Mouse (Mus musculus): Measurements from ENCODE around the gene Mynn. TPM values are rescaled to one million over a fixed set of nuclear protein-coding genes. Genes with fewer than 3 reads are reported as not detected.
"Not testable (repeated sequence)": the region's sequence is repeated elsewhere in the genome, so short reads cannot be mapped to it uniquely, and the experiment has no call there.

Mynn gene
- polyA plus RNA-seq (2014; fragmentation: Nextera tagmentation; extraction: Ambion mirVana) = 32.1 and 37.8 TPM in 2 replicates

GRCm38 (mm10) chr3:30602065-30602739 lies at the start of gene Mynn:
Gene Mynn (plus strand): TSS chr3:30602065.
- Histone ChIP-seq H3K9ac (ENCODE audit: low read length) (peak within 1 kb of the TSS; percentile 82), H3K4me3 (ENCODE audit: low read depth, low read length) (peak within 1 kb of the TSS; percentile 93), H3K4me2 (ENCODE audit: low read depth, severe bottlenecking) (peak within 1 kb of the TSS; percentile 75), H3K27ac (replicated peaks; ENCODE audit: low read depth, low read length) (peak within 1 kb of the TSS; percentile 86), H3K27me3 (ENCODE audit: control insufficient read depth, insufficient read depth, low read length) (0 out of 2 replicates have a peak, but pooled peaks cover 2% of the 10 kb centered on the region), H3K36me3 (ENCODE audit: control insufficient read depth, insufficient read depth, low read length) (peaks cover 6% of the 10 kb centered on the region), H3K9me3 (ENCODE audit: control insufficient read depth, low read length) (no peaks in the 10 kb centered on the region), H3K4me1 (ENCODE audit: control insufficient read depth, insufficient read depth, low read length) (peaks cover 7% of the 10 kb centered on the region; the same call in 1 of the 2 replicates)
- WGBS = under 1% methylated on average over 40 of the region's 40 CpGs
- ATAC-seq (ENCODE audit: insufficient number of reproducible peaks, low FRiP score, low TSS enrichment, low read depth) (peak; percentile 95), DNase-seq (ENCODE audit: low spot score) (peak; percentile 97)

- no peaks in the 10 kb centered on the region for H3K9me3 ChIP-seq (ENCODE audit: control insufficient read depth, low read length)
- DNase-seq (ENCODE audit: low spot score) (no peak), ATAC-seq (ENCODE audit: insufficient number of reproducible peaks, low FRiP score, low TSS enrichment, low read depth) (no peak)
- no peak overlapping the region for H3K27ac ChIP-seq (replicated peaks; ENCODE audit: low read depth, low read length)
- H3K9ac ChIP-seq (ENCODE audit: low read length) = no peak overlapping the region
- WGBS = 73% methylated on average over 6 of the region's 6 CpGs
- H3K4me1 ChIP-seq (ENCODE audit: control insufficient read depth, insufficient read depth, low read length) = peaks cover 5% of the 10 kb centered on the region; the same call in 1 of the 2 replicates
- no peak overlapping the region for H3K4me3 ChIP-seq (ENCODE audit: low read depth, low read length)
- H3K27me3 ChIP-seq (ENCODE audit: control insufficient read depth, insufficient read depth, low read length) = no peaks in the 10 kb centered on the region
- H3K4me2 ChIP-seq (ENCODE audit: low read depth, severe bottlenecking) = no peak overlapping the region
- H3K36me3 ChIP-seq (ENCODE audit: control insufficient read depth, insufficient read depth, low read length) = no peaks in the 10 kb centered on the region
Measured at GRCm38 (mm10) chr3:30553741-30554140, 48.1 kb upstream of the Mynn start.

- H3K4me1 ChIP-seq (ENCODE audit: control insufficient read depth, insufficient read depth, low read length) = no peaks in the 10 kb centered on the region
- H3K4me3 ChIP-seq (ENCODE audit: low read depth, low read length) = no peak overlapping the region
- no peaks in the 10 kb centered on the region for H3K36me3 ChIP-seq (ENCODE audit: control insufficient read depth, insufficient read depth, low read length)
- DNase-seq (ENCODE audit: low spot score) (no peak), ATAC-seq (ENCODE audit: insufficient number of reproducible peaks, low FRiP score, low TSS enrichment, low read depth) (no peak)
- no peak overlapping the region for H3K9ac ChIP-seq (ENCODE audit: low read length)
- 48% methylated on average over 6 of the region's 6 CpGs for WGBS
- no peak overlapping the region for H3K4me2 ChIP-seq (ENCODE audit: low read depth, severe bottlenecking)
- H3K27ac ChIP-seq (replicated peaks; ENCODE audit: low read depth, low read length) = no peak overlapping the region
- H3K9me3 ChIP-seq (ENCODE audit: control insufficient read depth, low read length) = no peaks in the 10 kb centered on the region
- no peaks in the 10 kb centered on the region for H3K27me3 ChIP-seq (ENCODE audit: control insufficient read depth, insufficient read depth, low read length)
Measured at GRCm38 (mm10) chr3:30560677-30561314, 41.1 kb upstream of the Mynn start.

GRCm38 (mm10) chr3:30566333-30566732 lies 35.5 kb upstream of the Mynn start:
- not testable (repeated sequence) for H3K4me1 ChIP-seq (ENCODE audit: control insufficient read depth, insufficient read depth, low read length); H3K36me3 ChIP-seq (ENCODE audit: control insufficient read depth, insufficient read depth, low read length); H3K4me3 ChIP-seq (ENCODE audit: low read depth, low read length); DNase-seq (ENCODE audit: low spot score); H3K9ac ChIP-seq (ENCODE audit: low read length); H3K9me3 ChIP-seq (ENCODE audit: control insufficient read depth, low read length); ATAC-seq (ENCODE audit: insufficient number of reproducible peaks, low FRiP score, low TSS enrichment, low read depth); H3K27ac ChIP-seq (replicated peaks; ENCODE audit: low read depth, low read length); H3K4me2 ChIP-seq (ENCODE audit: low read depth, severe bottlenecking); H3K27me3 ChIP-seq (ENCODE audit: control insufficient read depth, insufficient read depth, low read length)
- no CpG with 5 or more reads among the region's 2 CpGs for WGBS

GRCm38 (mm10) chr3:30573549-30573948 lies 28.3 kb upstream of the Mynn start:
- ATAC-seq (ENCODE audit: insufficient number of reproducible peaks, low FRiP score, low TSS enrichment, low read depth) = no peak
- DNase-seq (ENCODE audit: low spot score) = no peak
- H3K27ac ChIP-seq (replicated peaks; ENCODE audit: low read depth, low read length) = no peak overlapping the region
- H3K27me3 ChIP-seq (ENCODE audit: control insufficient read depth, insufficient read depth, low read length) = no peaks in the 10 kb centered on the region
- no peaks in the 10 kb centered on the region for H3K4me1 ChIP-seq (ENCODE audit: control insufficient read depth, insufficient read depth, low read length)
- H3K36me3 ChIP-seq (ENCODE audit: control insufficient read depth, insufficient read depth, low read length) = no peaks in the 10 kb centered on the region
- no peak overlapping the region for H3K4me2 ChIP-seq (ENCODE audit: low read depth, severe bottlenecking)
- WGBS = 20% methylated on average over 2 of the region's 2 CpGs
- H3K9me3 ChIP-seq (ENCODE audit: control insufficient read depth, low read length) = no peaks in the 10 kb centered on the region
- H3K4me3 ChIP-seq (ENCODE audit: low read depth, low read length) = no peak overlapping the region
- H3K9ac ChIP-seq (ENCODE audit: low read length) = no peak overlapping the region

- ATAC-seq (ENCODE audit: insufficient number of reproducible peaks, low FRiP score, low TSS enrichment, low read depth) (no peak), DNase-seq (ENCODE audit: low spot score) (no peak)
- Histone ChIP-seq H3K27ac (replicated peaks; ENCODE audit: low read depth, low read length) (no peak overlapping the region), H3K27me3 (ENCODE audit: control insufficient read depth, insufficient read depth, low read length) (no peaks in the 10 kb centered on the region), H3K4me2 (ENCODE audit: low read depth, severe bottlenecking) (no peak overlapping the region), H3K36me3 (ENCODE audit: control insufficient read depth, insufficient read depth, low read length) (no peaks in the 10 kb centered on the region), H3K4me3 (ENCODE audit: low read depth, low read length) (no peak overlapping the region), H3K9me3 (ENCODE audit: control insufficient read depth, low read length) (no peaks in the 10 kb centered on the region), H3K4me1 (ENCODE audit: control insufficient read depth, insufficient read depth, low read length) (no peaks in the 10 kb centered on the region), H3K9ac (ENCODE audit: low read length) (no peak overlapping the region)
- 90% methylated on average over 6 of the region's 6 CpGs for WGBS
Measured at GRCm38 (mm10) chr3:30588865-30589264, 13.0 kb upstream of the Mynn start.

GRCm38 (mm10) chr3:30592418-30592853 lies 9.4 kb upstream of the Mynn start:
- Histone ChIP-seq H3K9me3 (ENCODE audit: control insufficient read depth, low read length) (no peaks in the 10 kb centered on the region), H3K4me1 (ENCODE audit: control insufficient read depth, insufficient read depth, low read length) (0 out of 2 replicates have a peak, but pooled peaks cover 3% of the 10 kb centered on the region), H3K4me2 (ENCODE audit: low read depth, severe bottlenecking) (no peak overlapping the region), H3K9ac (ENCODE audit: low read length) (no peak overlapping the region), H3K4me3 (ENCODE audit: low read depth, low read length) (no peak overlapping the region), H3K27ac (replicated peaks; ENCODE audit: low read depth, low read length) (no peak overlapping the region), H3K36me3 (ENCODE audit: control insufficient read depth, insufficient read depth, low read length) (no peaks in the 10 kb centered on the region), H3K27me3 (ENCODE audit: control insufficient read depth, insufficient read depth, low read length) (no peaks in the 10 kb centered on the region)
- 0 out of 2 replicates have a peak, but pooled peaks have one; percentile 44 for ATAC-seq (ENCODE audit: insufficient number of reproducible peaks, low FRiP score, low TSS enrichment, low read depth)
- DNase-seq (ENCODE audit: low spot score) = peak; percentile 45
- WGBS = 0% methylated on average over 2 of the region's 2 CpGs

GRCm38 (mm10) chr3:30593719-30594485 lies 8.0 kb upstream of the Mynn start:
- Histone ChIP-seq H3K27ac (replicated peaks; ENCODE audit: low read depth, low read length) (no peak overlapping the region), H3K4me3 (ENCODE audit: low read depth, low read length) (no peak overlapping the region), H3K9ac (ENCODE audit: low read length) (no peak overlapping the region), H3K4me2 (ENCODE audit: low read depth, severe bottlenecking) (no peak overlapping the region), H3K27me3 (ENCODE audit: control insufficient read depth, insufficient read depth, low read length) (no peaks in the 10 kb centered on the region), H3K36me3 (ENCODE audit: control insufficient read depth, insufficient read depth, low read length) (no peaks in the 10 kb centered on the region), H3K4me1 (ENCODE audit: control insufficient read depth, insufficient read depth, low read length) (0 out of 2 replicates have a peak, but pooled peaks cover 3% of the 10 kb centered on the region), H3K9me3 (ENCODE audit: control insufficient read depth, low read length) (no peaks in the 10 kb centered on the region)
- ATAC-seq (ENCODE audit: insufficient number of reproducible peaks, low FRiP score, low TSS enrichment, low read depth) (no peak), DNase-seq (ENCODE audit: low spot score) (peak; percentile 49)
- WGBS = 81% methylated on average over 4 of the region's 4 CpGs

All from limb, embryonic 11.5 days (tissue).